Mouse (Mus musculus) kidney, embryonic 14.5 days (tissue): ENCODE data around the gene Slc22a14. TPM values are rescaled to one million over a fixed set of nuclear protein-coding genes. Genes with fewer than 3 reads are reported as not detected.
"Not testable (repeated sequence)": the region's sequence is repeated elsewhere in the genome, so short reads cannot be mapped to it uniquely, and the experiment has no call there.

Experiments used
- ATAC-seq: fragments of 200-750 bp; cut with Nextera tagmentation; 2 replicates; pipeline ENCODE4 v1.8.0; 2017; ENCODE audit warnings: moderate number of reproducible peaks, mild to moderate bottlenecking, moderate TSS enrichment, moderate library complexity; ENCODE audit not compliant: low FRiP score, low TSS enrichment
- H3K27ac ChIP-seq: fragments of 300-500 bp; sonication (generic); 2 replicates; pipeline ENCODE4 v1.5.1; 2014; ENCODE audit warnings: low read depth, mild to moderate bottlenecking, low read length, moderate library complexity, mixed read lengths
- H3K27me3 ChIP-seq: fragments of 300-500 bp; sonication (generic); 2 replicates; pipeline ENCODE4 v1.6.1; 2014; ENCODE audit warnings: mild to moderate bottlenecking, low read length; ENCODE audit not compliant: control insufficient read depth, insufficient read depth
- H3K36me3 ChIP-seq: fragments of 300-500 bp; sonication (generic); 2 replicates; pipeline ENCODE4 v1.6.1; 2014; ENCODE audit warnings: low read length, mixed read lengths; ENCODE audit not compliant: control insufficient read depth, insufficient read depth
- H3K4me1 ChIP-seq: fragments of 300-500 bp; sonication (generic); 2 replicates; pipeline ENCODE4 v1.6.1; 2014; ENCODE audit warnings: low read length, mixed read lengths; ENCODE audit not compliant: control insufficient read depth, insufficient read depth
- H3K4me2 ChIP-seq: fragments of 300-500 bp; sonication (generic); replicated peaks from 2 replicates; pipeline ENCODE4 v1.6.1; 2014; ENCODE audit warnings: low read depth, mild to moderate bottlenecking, low read length
- H3K4me3 ChIP-seq: fragments of 300-500 bp; sonication (generic); 2 replicates; pipeline ENCODE4 v1.5.1; 2014; ENCODE audit warnings: mild to moderate bottlenecking, low read length
- H3K9ac ChIP-seq: fragments of 300-500 bp; sonication (generic); 2 replicates; pipeline ENCODE4 v1.6.1; 2014; ENCODE audit warnings: low read depth, mild to moderate bottlenecking, low read length, moderate library complexity
- H3K9me3 ChIP-seq: fragments of 300-500 bp; sonication (generic); 2 replicates; pipeline ENCODE4 v1.6.1; 2016; ENCODE audit warnings: low read length; ENCODE audit not compliant: control insufficient read depth
- WGBS: fragments of 180-500 bp; shearing (Covaris S2); extraction: QIAGEN DNeasy Blood & Tissue Kit; methylation state at CpG from one replicate; pipeline ENCODE4 v1.1.7; 2014; 5-methylcytosine and 5-hydroxymethylcytosine counted together
- polyA plus RNA-seq: library from polyadenylated mRNA; unstranded; fragments of >200 nt; fragmentation: Nextera tagmentation; extraction: Ambion mirVana; gene quantifications from 2 replicates; pipeline ENCODE4 v1.2.1, GENCODE M21; 2014

Slc22a14 gene
- polyA plus RNA-seq, 1 experiment from 2014 or later = not detected

DNA sequence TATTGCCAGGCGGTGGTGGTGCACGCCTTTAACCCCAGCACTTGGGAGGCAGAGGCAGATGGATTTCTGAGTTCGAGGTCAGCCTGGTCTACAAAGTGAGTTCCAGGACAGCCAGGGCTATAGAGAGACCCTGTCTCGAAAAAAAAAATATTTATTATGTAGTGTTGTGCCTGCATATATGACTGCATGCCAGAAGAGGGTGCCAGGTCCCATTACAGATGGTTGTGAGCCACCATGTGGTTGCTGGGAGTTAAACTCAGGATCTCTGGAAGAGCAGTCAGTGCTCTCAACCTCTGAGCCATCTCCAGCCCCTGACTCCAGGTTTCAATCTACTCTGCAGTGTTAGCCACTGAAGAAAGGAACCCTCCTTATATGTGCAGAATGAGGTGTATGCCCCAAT is 5.4 kb upstream of the Slc22a14 start:
- not testable (repeated sequence) for H3K36me3 ChIP-seq, H3K9ac ChIP-seq, H3K4me3 ChIP-seq, H3K4me2 ChIP-seq, H3K27me3 ChIP-seq, H3K9me3 ChIP-seq, H3K4me1 ChIP-seq, H3K27ac ChIP-seq, ATAC-seq
- WGBS = 85% methylated on average over 4 of the region's 4 CpGs

- no peak overlapping the region for H3K27ac ChIP-seq
- no peak overlapping the region for H3K9ac ChIP-seq
- H3K27me3 ChIP-seq = no peaks in the 10 kb centered on the region
- H3K36me3 ChIP-seq = no peaks in the 10 kb centered on the region; the same call in 1 of the 2 replicates
- no peak for ATAC-seq
- peaks cover 3% of the 10 kb centered on the region; the same call in 1 of the 2 replicates for H3K4me1 ChIP-seq
- H3K9me3 ChIP-seq = no peaks in the 10 kb centered on the region
- H3K4me2 ChIP-seq = no peak overlapping the region
- H3K4me3 ChIP-seq = no peak overlapping the region
- WGBS = 91% methylated on average over 3 of the region's 3 CpGs
Measured at GRCm38 (mm10) chr9:119368367-119368766, 3.0 kb upstream of the Slc22a14 start.

- H3K27me3 ChIP-seq = no peaks in the 10 kb centered on the region
- no peaks in the 10 kb centered on the region; the same call in 1 of the 2 replicates for H3K36me3 ChIP-seq
- no peak overlapping the region for H3K27ac ChIP-seq
- H3K4me3 ChIP-seq = no peak overlapping the region
- peaks cover 3% of the 10 kb centered on the region; the same call in 1 of the 2 replicates for H3K4me1 ChIP-seq
- no peak overlapping the region for H3K9ac ChIP-seq
- H3K4me2 ChIP-seq = no peak overlapping the region
- ATAC-seq = no peak
- no peaks in the 10 kb centered on the region for H3K9me3 ChIP-seq
- WGBS = 79% methylated on average over 12 of the region's 12 CpGs
Measured at GRCm38 (mm10) chr9:119363229-119363628, 2.1 kb downstream of the Slc22a14 start.

- Histone ChIP-seq H3K36me3 (no peaks in the 10 kb centered on the region), H3K9me3 (no peaks in the 10 kb centered on the region), H3K4me3 (no peak overlapping the region), H3K27me3 (no peaks in the 10 kb centered on the region), H3K4me1 (peaks cover 6% of the 10 kb centered on the region; the same call in 1 of the 2 replicates), H3K27ac (no peak overlapping the region), H3K4me2 (no peak overlapping the region), H3K9ac (no peak overlapping the region)
- 92% methylated on average over 5 of the region's 5 CpGs for WGBS
- no peak for ATAC-seq
Measured at GRCm38 (mm10) chr9:119361416-119361815, 3.9 kb downstream of the Slc22a14 start.

DNA sequence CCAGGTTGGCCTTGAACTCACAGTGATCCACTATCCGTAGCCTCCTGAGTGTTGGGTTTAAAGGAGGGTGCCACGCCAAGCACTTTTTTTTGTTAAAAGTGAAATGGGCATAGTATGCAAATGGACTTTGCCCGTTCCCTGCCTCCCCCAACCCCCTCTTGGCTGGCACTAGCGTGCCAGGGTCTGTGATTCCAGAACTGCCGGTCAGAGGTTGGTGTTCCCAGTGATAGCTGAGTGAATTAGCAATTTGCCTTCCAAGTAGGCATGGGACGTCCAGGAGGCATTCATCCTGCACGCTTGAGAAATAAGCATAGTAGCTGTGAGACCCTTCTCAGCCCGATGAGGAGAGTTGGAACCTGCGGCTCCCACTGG is 7.3 kb downstream of the Slc22a14 start:
- H3K36me3 ChIP-seq = no peaks in the 10 kb centered on the region
- 0 out of 2 replicates have a peak, but pooled peaks cover 4% of the 10 kb centered on the region for H3K4me1 ChIP-seq
- no peaks in the 10 kb centered on the region for H3K9me3 ChIP-seq
- no peak overlapping the region for H3K27ac ChIP-seq
- H3K4me2 ChIP-seq = peak overlapping the region; percentile 90
- H3K4me3 ChIP-seq = peak overlapping the region; percentile 72
- no peak for ATAC-seq
- H3K9ac ChIP-seq = peak overlapping the region; percentile 77; the same call in 1 of the 2 replicates
- no peaks in the 10 kb centered on the region for H3K27me3 ChIP-seq
- WGBS = 48% methylated on average over 9 of the region's 9 CpGs

DNA sequence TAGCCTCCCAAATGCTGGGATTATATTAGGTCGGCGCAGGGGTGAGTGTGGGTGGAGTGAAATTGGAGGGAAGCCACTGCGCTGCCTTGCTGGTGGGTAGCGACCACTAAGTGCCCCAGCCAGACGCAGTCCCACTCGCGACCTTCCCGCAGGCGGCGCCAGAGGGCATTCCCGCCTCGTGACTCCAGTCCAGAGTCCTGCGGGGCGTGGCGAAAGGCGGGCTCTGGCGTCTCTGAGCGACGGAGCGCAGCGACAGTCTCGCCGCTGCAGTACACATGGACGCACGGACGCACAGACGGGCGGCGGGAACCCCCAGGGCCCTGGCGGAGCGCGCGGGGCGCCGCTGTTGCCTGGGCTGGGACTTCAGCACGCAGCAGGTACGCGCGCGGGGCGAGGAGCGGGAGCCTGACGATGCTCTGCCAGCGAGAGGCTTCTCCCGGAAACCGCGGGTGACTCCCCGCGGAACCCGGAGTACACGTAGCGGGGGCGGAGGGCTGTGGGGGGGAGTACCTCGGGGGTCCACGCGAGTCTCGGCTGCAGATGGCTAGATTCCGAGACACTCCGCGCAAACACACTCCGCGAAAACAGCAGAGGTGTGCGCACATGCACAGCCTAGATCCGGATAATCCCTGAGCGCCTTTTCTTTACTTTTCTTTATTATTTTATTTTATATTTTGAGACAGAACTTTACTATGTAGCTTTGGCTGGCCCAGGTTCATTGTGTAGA is 7.9 kb downstream of the Slc22a14 start, which contains the start of gene Xylb:
Xylb (plus strand) TSS at position 51 of the 727 bp plus-strand sequence.
- 0 out of 2 replicates have a peak, but pooled peaks cover 4% of the 10 kb centered on the region for H3K4me1 ChIP-seq
- peak within 1 kb of the TSS; percentile 72 for H3K4me3 ChIP-seq
- peak; percentile 93 for ATAC-seq
- no peaks in the 10 kb centered on the region for H3K36me3 ChIP-seq
- peak within 1 kb of the TSS; percentile 77 for H3K9ac ChIP-seq
- no peaks in the 10 kb centered on the region for H3K27me3 ChIP-seq
- no peaks in the 10 kb centered on the region for H3K9me3 ChIP-seq
- WGBS = 3% methylated on average over 65 of the region's 65 CpGs
- H3K27ac ChIP-seq = no peak within 1 kb of the TSS
- peak within 1 kb of the TSS; percentile 90 for H3K4me2 ChIP-seq

- no peaks in the 10 kb centered on the region for H3K9me3 ChIP-seq
- no peak for ATAC-seq
- WGBS = 47% methylated on average over 6 of the region's 6 CpGs
- no peak overlapping the region for H3K9ac ChIP-seq
- H3K4me3 ChIP-seq = no peak overlapping the region
- H3K4me1 ChIP-seq = peaks cover 4% of the 10 kb centered on the region; the same call in 1 of the 2 replicates
- no peak overlapping the region for H3K4me2 ChIP-seq
- H3K27me3 ChIP-seq = no peaks in the 10 kb centered on the region
- peaks cover 6% of the 10 kb centered on the region for H3K36me3 ChIP-seq
- no peak overlapping the region for H3K27ac ChIP-seq
Measured at GRCm38 (mm10) chr9:119355943-119356342, 9.4 kb downstream of the Slc22a14 start.

DNA sequence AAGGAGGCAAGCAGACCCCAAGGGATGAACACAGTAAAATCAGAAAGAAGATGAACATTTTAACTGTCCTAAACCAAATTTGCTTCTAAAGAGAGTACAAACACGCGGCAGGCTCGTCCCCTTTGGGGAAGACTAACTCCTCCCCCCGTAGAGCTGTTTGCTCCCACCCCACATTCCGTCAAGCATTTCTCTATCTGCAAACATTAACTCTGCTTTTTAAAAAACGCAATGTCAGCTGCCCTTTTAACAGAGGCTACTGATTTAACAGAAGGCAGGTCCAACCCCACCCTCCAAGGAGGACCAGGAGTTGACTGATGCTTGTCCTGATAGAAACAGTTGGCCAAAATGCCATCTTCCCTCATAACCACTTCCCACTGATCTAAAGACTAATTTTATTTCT is 11.4 kb downstream of the Slc22a14 start:
- no peak overlapping the region for H3K27ac ChIP-seq
- 79% methylated on average over 6 of the region's 6 CpGs for WGBS
- no peak for ATAC-seq
- H3K36me3 ChIP-seq = peaks cover 14% of the 10 kb centered on the region
- H3K9me3 ChIP-seq = no peaks in the 10 kb centered on the region
- no peak overlapping the region for H3K4me2 ChIP-seq
- H3K27me3 ChIP-seq = no peaks in the 10 kb centered on the region
- H3K4me3 ChIP-seq = no peak overlapping the region
- H3K4me1 ChIP-seq = peaks cover 4% of the 10 kb centered on the region; the same call in 1 of the 2 replicates
- no peak overlapping the region for H3K9ac ChIP-seq

GRCm38 (mm10) chr9:119352060-119352459 is 13.3 kb downstream of the Slc22a14 start:
- Histone ChIP-seq H3K4me1 (no peaks in the 10 kb centered on the region; the same call in 1 of the 2 replicates), H3K9me3 (no peaks in the 10 kb centered on the region), H3K9ac (no peak overlapping the region), H3K4me3 (no peak overlapping the region), H3K36me3 (peaks cover 30% of the 10 kb centered on the region), H3K4me2 (no peak overlapping the region), H3K27ac (no peak overlapping the region), H3K27me3 (no peaks in the 10 kb centered on the region)
- 39% methylated on average over 4 of the region's 4 CpGs for WGBS
- ATAC-seq = peak; percentile 78
